Mouse (Mus musculus): Measurements from ENCODE around the gene Dnmt3l. TPM values are rescaled to one million over a fixed set of nuclear protein-coding genes. Genes with fewer than 3 reads are reported as not detected.

The Dnmt3l gene
- polyA plus RNA-seq, 1 experiment, result 1.8 TPM

DNA sequence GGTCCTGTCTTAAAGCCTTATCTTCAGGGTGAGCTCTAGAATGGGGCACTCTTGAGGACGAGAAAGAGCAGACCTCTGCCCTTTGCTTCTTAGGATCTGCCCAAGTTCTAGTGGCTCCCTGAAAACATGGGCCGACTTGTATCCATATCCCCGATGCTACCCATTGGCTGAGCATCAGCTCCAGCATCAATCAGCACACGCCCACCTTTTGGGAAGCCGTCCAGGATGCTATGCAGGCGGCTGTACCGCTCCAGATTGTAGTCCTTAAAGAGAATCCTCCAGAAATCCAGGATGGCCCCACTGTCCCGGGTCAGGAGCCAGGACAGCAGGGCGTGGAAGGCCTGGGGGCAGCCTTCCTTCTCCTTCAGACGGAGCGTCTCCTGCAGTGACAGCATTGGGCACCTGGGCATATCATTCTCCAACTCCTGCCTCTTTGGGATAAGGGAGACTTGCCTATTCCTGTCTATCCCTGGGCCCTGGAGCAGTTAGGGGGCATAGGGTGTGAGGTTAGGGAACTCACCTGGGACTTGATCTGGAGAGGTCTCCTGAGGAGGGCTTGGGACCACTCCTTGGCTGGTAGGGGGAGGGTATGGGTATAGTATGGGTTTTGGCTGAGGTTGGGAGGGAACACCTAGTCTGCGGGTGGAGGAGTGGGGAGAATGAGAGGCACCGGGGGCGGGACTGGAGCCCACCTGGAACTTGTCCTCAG, 1.1 kb downstream of the Dnmt3l start:
- no peak for TF ChIP-seq POLR2A (IDR thresholded peaks at IDR 0.05; ENCODE audit: borderline replicate concordance, insufficient read depth, low read length)
- no peak for TF ChIP-seq CTCF (IDR thresholded peaks at IDR 0.05; ENCODE audit: borderline replicate concordance, insufficient read depth, low read depth, low read length)
- no peaks in the 10 kb centered on the region; the same call in 1 of the 2 replicates for H3K4me1 ChIP-seq (ENCODE audit: control insufficient read depth, insufficient read depth, low read length)
- no peaks in the 10 kb centered on the region for H3K27me3 ChIP-seq (ENCODE audit: control insufficient read depth, insufficient read depth, low read length)
- no peak overlapping the region for H3K4me3 ChIP-seq (replicated peaks; ENCODE audit: insufficient read depth, low read depth, low read length)
- WGBS, result 57% methylated on average over 14 of the region's 14 CpGs
- DNase-seq, result no peak
- no peak overlapping the region for H3K27ac ChIP-seq (ENCODE audit: insufficient read depth, low read length)

DNA sequence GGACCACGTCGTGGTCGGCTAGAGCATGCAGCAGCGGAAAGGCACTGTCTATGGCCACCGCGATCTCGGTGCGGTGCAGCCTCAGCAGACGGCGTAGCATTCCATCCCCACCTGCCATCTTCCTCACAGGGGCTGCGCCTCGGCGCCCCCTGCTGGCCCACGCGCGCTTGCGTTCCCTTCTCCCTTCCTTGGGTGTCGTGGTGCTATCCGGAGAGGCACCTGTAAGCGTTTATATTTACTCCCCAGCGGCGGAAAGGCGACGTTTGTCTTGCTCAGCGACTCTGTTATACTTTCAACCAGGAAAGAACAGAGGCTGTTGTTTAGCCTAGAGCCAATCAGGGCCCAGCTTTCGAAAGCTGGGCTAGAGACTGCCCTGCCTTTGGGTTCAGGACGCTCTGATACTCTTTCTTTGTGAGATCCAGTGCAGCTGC, 1.7 kb downstream of the Dnmt3l start, which contains the start of gene Aire:
Aire (minus strand) TSS at position 205 of the 431 bp plus-strand sequence.
- DNase-seq, result peak; percentile 41 to 52
- H3K27me3 ChIP-seq (ENCODE audit: control insufficient read depth, insufficient read depth, low read length), result no peaks in the 10 kb centered on the region
- WGBS, result 4% methylated on average over 27 of the region's 27 CpGs
- H3K27ac ChIP-seq (ENCODE audit: insufficient read depth, low read length), result no peak within 1 kb of the TSS
- H3K4me3 ChIP-seq (replicated peaks; ENCODE audit: insufficient read depth, low read depth, low read length), result no peak within 1 kb of the TSS
- TF ChIP-seq CTCF (IDR thresholded peaks at IDR 0.05; ENCODE audit: borderline replicate concordance, insufficient read depth, low read depth, low read length) (peak; percentile 65), POLR2A (IDR thresholded peaks at IDR 0.05; ENCODE audit: borderline replicate concordance, insufficient read depth, low read length) (no peak)
- H3K4me1 ChIP-seq (ENCODE audit: control insufficient read depth, insufficient read depth, low read length), result no peaks in the 10 kb centered on the region; the same call in 1 of the 2 replicates

DNA sequence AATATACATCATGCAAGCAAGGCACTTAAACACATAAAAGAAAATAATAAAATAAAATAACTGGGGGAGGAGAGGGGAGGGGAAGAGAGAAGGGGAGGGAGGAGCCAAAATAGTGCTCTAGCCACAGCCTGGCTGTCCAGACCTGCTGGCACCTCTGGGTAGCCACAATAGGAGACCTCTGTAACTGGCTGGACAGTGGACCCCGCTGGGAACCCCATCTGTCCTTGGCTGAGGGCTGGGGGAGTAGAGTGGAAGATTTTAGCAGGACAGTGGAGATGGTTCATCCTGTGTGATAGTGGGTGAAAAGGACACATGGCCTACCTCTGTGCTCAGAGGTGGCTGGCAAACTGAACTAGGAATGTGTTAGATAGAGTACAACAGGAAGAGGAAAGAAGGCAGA, 2.8 kb downstream of the Dnmt3l start:
- WGBS, result 62% methylated on average over 1 of the region's 1 CpGs
- no peak for DNase-seq
- H3K4me3 ChIP-seq (replicated peaks; ENCODE audit: insufficient read depth, low read depth, low read length), result no peak overlapping the region
- no peaks in the 10 kb centered on the region for H3K27me3 ChIP-seq (ENCODE audit: control insufficient read depth, insufficient read depth, low read length)
- no peaks in the 10 kb centered on the region; the same call in 1 of the 2 replicates for H3K4me1 ChIP-seq (ENCODE audit: control insufficient read depth, insufficient read depth, low read length)
- TF ChIP-seq CTCF (IDR thresholded peaks at IDR 0.05; ENCODE audit: borderline replicate concordance, insufficient read depth, low read depth, low read length) (no peak), POLR2A (IDR thresholded peaks at IDR 0.05; ENCODE audit: borderline replicate concordance, insufficient read depth, low read length) (no peak)
- H3K27ac ChIP-seq (ENCODE audit: insufficient read depth, low read length), result no peak overlapping the region

DNA sequence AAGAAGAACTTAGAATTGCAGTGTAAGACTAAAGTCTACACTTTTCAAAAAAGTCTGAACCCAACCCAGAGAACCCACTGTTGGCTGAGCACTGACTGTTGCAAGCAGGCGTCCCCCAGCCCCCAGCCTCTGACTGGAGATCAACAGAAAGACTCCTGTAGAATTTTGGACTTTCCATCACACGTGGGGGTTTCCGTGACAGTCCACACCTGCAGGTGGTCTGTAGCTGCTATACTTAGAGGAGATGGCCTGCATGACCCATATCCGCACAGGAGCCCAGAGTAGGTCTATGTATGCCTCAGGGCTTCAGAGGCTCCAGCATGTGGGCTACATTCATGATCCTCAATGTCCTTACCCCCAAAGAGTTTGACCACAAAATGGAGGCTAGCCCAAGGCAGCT, 4.6 kb downstream of the Dnmt3l start:
- Histone ChIP-seq H3K27me3 (ENCODE audit: control insufficient read depth, insufficient read depth, low read length) (no peaks in the 10 kb centered on the region), H3K4me3 (replicated peaks; ENCODE audit: insufficient read depth, low read depth, low read length) (no peak overlapping the region), H3K4me1 (ENCODE audit: control insufficient read depth, insufficient read depth, low read length) (no peaks in the 10 kb centered on the region), H3K27ac (ENCODE audit: insufficient read depth, low read length) (no peak overlapping the region)
- DNase-seq, result no peak
- WGBS, result 89% methylated on average over 4 of the region's 4 CpGs
- TF ChIP-seq POLR2A (IDR thresholded peaks at IDR 0.05; ENCODE audit: borderline replicate concordance, insufficient read depth, low read length) (no peak), CTCF (IDR thresholded peaks at IDR 0.05; ENCODE audit: borderline replicate concordance, insufficient read depth, low read depth, low read length) (no peak)

DNA sequence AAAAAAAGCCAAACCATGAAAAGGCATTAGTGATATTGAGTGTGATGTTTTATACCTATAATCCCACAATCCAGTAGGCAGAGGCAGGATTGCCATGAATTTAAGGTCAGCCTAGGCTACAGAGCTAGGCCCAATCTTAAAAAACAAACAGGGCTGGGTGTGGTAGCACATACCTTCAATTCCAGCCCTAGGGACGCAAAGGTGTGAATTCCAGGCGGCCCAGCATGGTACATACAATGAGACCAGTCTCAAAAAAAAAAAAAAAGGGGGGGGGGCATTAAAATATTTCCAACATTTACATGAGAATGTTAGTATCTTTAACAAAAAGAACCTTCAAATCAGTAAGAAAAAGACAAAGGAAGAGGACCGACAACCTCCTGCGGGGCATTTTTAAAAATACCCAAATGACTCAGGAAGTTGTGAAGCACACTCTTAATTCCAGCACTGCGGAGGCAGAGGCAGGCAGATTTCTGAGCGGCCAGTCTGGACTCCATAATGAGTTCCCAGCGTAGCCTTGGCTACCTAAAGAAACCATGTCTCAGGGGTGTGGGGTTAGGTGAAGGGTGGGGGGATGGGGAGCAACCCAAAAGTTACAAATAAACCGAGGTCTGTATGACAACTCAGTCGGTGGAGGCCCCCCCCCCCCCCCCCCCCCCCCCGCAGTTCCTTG, 6.4 kb downstream of the Dnmt3l start:
- TF ChIP-seq POLR2A (IDR thresholded peaks at IDR 0.05; ENCODE audit: borderline replicate concordance, insufficient read depth, low read length), result no peak
- TF ChIP-seq CTCF (IDR thresholded peaks at IDR 0.05; ENCODE audit: borderline replicate concordance, insufficient read depth, low read depth, low read length), result no peak
- no peak for DNase-seq
- WGBS, result 81% methylated on average over 10 of the region's 10 CpGs
- H3K4me3 ChIP-seq (replicated peaks; ENCODE audit: insufficient read depth, low read depth, low read length), result no peak overlapping the region
- H3K4me1 ChIP-seq (ENCODE audit: control insufficient read depth, insufficient read depth, low read length), result no peaks in the 10 kb centered on the region
- H3K27ac ChIP-seq (ENCODE audit: insufficient read depth, low read length), result no peak overlapping the region
- no peaks in the 10 kb centered on the region for H3K27me3 ChIP-seq (ENCODE audit: control insufficient read depth, insufficient read depth, low read length)

DNA sequence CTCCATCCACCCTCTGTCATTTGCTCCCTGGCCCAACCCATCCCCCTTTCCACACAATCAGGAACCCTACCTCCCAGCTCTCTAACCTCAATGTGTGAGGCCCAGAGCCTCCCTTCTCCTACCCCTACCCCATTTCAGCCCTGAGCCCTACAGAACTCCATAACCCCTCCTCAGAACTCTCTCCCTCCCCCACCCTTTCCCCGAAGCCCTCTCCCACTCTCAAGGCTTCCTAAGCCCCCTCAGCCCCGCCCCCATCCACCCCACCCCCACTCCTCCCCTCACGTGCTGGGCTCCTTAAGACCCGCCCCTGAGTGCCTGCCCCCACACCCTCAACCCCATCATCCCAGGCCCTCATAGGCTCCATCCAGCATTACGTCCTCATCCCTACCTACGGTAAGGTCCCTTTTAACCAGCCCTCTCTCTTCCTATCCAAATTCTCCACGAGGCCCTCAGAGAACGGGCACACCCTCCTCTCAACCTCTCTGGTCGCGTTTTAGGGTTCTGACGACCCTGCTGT, 7.8 kb downstream of the Dnmt3l start:
- TF ChIP-seq POLR2A (IDR thresholded peaks at IDR 0.05; ENCODE audit: borderline replicate concordance, insufficient read depth, low read length), result no peak
- no peak for TF ChIP-seq CTCF (IDR thresholded peaks at IDR 0.05; ENCODE audit: borderline replicate concordance, insufficient read depth, low read depth, low read length)
- WGBS, result 68% methylated on average over 11 of the region's 11 CpGs
- no peaks in the 10 kb centered on the region for H3K27me3 ChIP-seq (ENCODE audit: control insufficient read depth, insufficient read depth, low read length)
- H3K4me1 ChIP-seq (ENCODE audit: control insufficient read depth, insufficient read depth, low read length), result no peaks in the 10 kb centered on the region
- H3K4me3 ChIP-seq (replicated peaks; ENCODE audit: insufficient read depth, low read depth, low read length), result no peak overlapping the region
- no peak overlapping the region for H3K27ac ChIP-seq (ENCODE audit: insufficient read depth, low read length)
- DNase-seq, result no peak

DNA sequence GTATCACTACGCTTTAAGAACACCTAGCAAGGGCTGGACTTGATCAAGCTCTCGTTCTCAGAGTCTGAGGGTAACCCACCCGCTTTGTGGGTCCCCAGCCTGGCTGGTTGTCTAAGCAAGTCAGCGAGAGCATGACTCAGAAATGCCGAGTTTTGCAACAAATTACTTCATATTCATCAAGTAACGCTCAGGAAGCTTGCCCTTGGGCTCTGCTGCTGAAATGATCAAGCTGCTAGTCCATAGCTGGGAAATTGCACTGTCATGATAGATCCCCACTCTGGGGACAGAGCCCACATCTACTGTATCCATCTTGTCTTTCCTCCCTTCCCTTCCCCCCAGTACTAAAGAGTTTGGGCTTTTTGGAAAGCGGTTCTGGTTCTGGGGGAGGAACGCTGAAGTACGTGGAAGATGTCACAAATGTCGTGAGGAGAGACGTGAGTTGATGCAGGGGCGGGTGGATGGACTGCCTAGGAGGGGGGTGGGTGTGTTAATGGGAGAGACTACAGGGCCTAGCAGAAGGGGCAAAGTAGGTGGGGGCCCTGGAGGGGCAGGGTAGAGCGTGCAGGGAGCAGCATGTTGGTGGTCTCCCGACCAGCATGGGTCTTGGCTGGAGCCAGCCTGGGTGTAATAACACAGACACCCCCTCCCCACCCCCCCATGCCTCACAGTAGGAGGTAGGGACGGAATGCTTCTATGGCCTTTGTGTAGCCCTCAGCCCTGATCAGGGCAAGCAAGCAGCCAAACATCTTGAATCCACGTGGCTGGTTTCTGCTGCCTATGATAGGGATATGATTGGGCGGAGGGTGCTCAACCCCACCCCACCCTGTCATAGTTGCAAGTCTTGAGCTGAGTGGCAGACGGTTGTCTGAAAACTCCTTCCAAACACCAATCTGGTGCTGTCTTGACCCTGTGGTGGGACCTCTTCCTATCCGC, 13.2 kb downstream of the Dnmt3l start:
- Histone ChIP-seq H3K4me1 (ENCODE audit: control insufficient read depth, insufficient read depth, low read length) (no peaks in the 10 kb centered on the region), H3K27me3 (ENCODE audit: control insufficient read depth, insufficient read depth, low read length) (no peaks in the 10 kb centered on the region), H3K27ac (ENCODE audit: insufficient read depth, low read length) (no peak overlapping the region), H3K4me3 (replicated peaks; ENCODE audit: insufficient read depth, low read depth, low read length) (no peak overlapping the region)
- 67% methylated on average over 19 of the region's 19 CpGs for WGBS
- TF ChIP-seq CTCF (IDR thresholded peaks at IDR 0.05; ENCODE audit: borderline replicate concordance, insufficient read depth, low read depth, low read length) (no peak), POLR2A (IDR thresholded peaks at IDR 0.05; ENCODE audit: borderline replicate concordance, insufficient read depth, low read length) (no peak)
- DNase-seq, result no peak
